Mouse (Mus musculus) cerebellum, postnatal 36 days (tissue): Measurements from ENCODE around the gene Cracr2b.
"Not testable (repeated sequence)": the region's sequence is repeated elsewhere in the genome, so short reads cannot be mapped to it uniquely, and the experiment has no call there.

Experiments used
- DNase-seq, 2 experiments: peaks; one replicate each; pipeline ENCODE4 v3.0.0; 2021 to 2022; ENCODE audit warnings: mixed read lengths in 2 of 2

Cracr2b gene

GRCm38 (mm10) chr7:141433517-141434400, 27.1 kb upstream of the Cracr2b start:
- peak; percentile 49 to 54 for DNase-seq

GRCm38 (mm10) chr7:141434464-141434863, 26.4 kb upstream of the Cracr2b start:
- peak; percentile 83 to 84 for DNase-seq

- DNase-seq, result peak; percentile 74 to 78
These were observed 25.6 kb upstream of the Cracr2b start for GRCm38 (mm10) chr7:141435129-141435855.

- peak in 1 of 2 experiments; percentile 19 for DNase-seq
These were observed 24.9 kb upstream of the Cracr2b start for GRCm38 (mm10) chr7:141435856-141436522.

GRCm38 (mm10) chr7:141436523-141436892, 24.4 kb upstream of the Cracr2b start:
- DNase-seq, result no peak

GRCm38 (mm10) chr7:141437178-141438120, 23.4 kb upstream of the Cracr2b start, which contains the start of gene Slc25a22:
TSS of gene Slc25a22 (minus strand) at chr7:141437892.
- peak; percentile 86 to 88 for DNase-seq

- DNase-seq, result peak; percentile 83 to 86
These were observed 22.5 kb upstream of the Cracr2b start for GRCm38 (mm10) chr7:141438201-141438968.

- DNase-seq, result peak in 1 of 2 experiments; percentile 18
These were observed 21.7 kb upstream of the Cracr2b start for GRCm38 (mm10) chr7:141439140-141439679.

GRCm38 (mm10) chr7:141439811-141440210, 21.1 kb upstream of the Cracr2b start:
- no peak for DNase-seq

- DNase-seq, result peak; percentile 67 to 73
These were observed 20.3 kb upstream of the Cracr2b start for GRCm38 (mm10) chr7:141440613-141441012.

GRCm38 (mm10) chr7:141441460-141441859, 19.4 kb upstream of the Cracr2b start:
- no peak for DNase-seq

- no peak for DNase-seq
These were observed 18.7 kb upstream of the Cracr2b start for GRCm38 (mm10) chr7:141442199-141442598.

- DNase-seq, result no peak
These were observed 17.6 kb upstream of the Cracr2b start for GRCm38 (mm10) chr7:141443081-141443821.

- no peak for DNase-seq
These were observed 17.1 kb upstream of the Cracr2b start, which contains the start of gene Pidd1 for GRCm38 (mm10) chr7:141443828-141444237. TSS of gene Pidd1 (minus strand) at chr7:141444025.

GRCm38 (mm10) chr7:141446374-141446773, 14.5 kb upstream of the Cracr2b start:
- DNase-seq, result not testable (repeated sequence)

- peak; percentile 94 for DNase-seq
These were observed 13.5 kb upstream of the Cracr2b start, which contains the start of gene Rplp2 for GRCm38 (mm10) chr7:141447110-141447991. TSS of gene Rplp2 (plus strand) at chr7:141447370.

- DNase-seq, result no peak
These were observed 9.0 kb upstream of the Cracr2b start for GRCm38 (mm10) chr7:141451928-141452327.

GRCm38 (mm10) chr7:141453636-141454035, 7.3 kb upstream of the Cracr2b start:
- DNase-seq, result no peak
